Mouse (Mus musculus): ENCODE measurements around the gene Hoxa7. TPM values are rescaled to one million over a fixed set of nuclear protein-coding genes. Genes with fewer than 3 reads are reported as not detected.

Gene Hoxa7
- total and polyA plus RNA-seq, 3 experiments: 0.25 to 0.50 (median 0.31) TPM

DNA sequence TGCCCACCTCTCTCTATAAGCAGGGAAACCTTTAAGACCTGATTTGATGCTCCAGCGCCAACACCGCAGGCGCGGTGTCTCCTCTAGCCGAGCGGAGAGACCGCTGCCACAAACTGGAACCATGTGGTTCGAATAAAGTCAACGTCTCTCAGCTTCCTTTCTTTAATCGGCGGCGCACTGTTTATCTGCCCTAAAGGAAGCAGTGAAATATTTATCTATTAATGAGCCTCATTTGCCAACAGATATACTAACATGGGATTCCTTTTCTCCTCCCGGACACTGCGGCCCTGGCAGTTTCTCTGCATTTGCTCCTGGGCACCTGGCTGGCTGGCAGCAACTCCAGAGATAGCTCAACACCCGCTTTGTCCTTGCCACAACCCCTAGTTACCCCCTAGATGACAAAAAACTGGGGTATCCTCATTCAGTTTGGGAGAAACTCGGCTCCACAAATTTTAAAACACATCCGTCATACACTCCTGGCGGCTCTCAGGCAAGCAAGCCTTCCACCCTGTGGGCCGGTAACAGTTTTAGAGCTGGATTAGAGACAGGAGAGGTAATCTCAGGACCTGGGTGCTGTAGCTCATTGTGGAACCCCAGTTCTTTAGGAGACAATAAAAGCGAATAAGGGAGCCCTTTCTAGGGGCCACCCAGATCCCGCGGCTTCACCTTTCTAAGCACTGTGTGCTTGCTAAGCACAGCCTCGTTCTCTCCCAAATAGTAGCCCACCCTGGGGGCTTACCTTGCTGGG is 3.6 kb downstream of the Hoxa7 start:
- H3K27me3 ChIP-seq (ENCODE audit: control insufficient read depth, insufficient read depth, low read length): peaks cover 49% of the 10 kb centered on the region
- no peak overlapping the region for H3K9ac ChIP-seq (ENCODE audit: low read depth, low read length)
- 9% methylated on average over 23 of the region's 23 CpGs for WGBS
- no peaks in the 10 kb centered on the region for H3K79me2 ChIP-seq (replicated peaks; ENCODE audit: control insufficient read depth, insufficient read depth, low read length)
- H3K27ac ChIP-seq: no peak overlapping the region
- H3K4me3 ChIP-seq: no peak overlapping the region; the same call in 1 of the 2 replicates
- intact Hi-C loops (cut with DNase I): loop anchor here (5.0 kb wide), 1 partner anchor 34 kb away; no protein-coding TSS in a partner anchor
- DNase-seq: peak in 1 of 2 experiments; percentile 25
- H3K36me3 ChIP-seq (ENCODE audit: control insufficient read depth, insufficient read depth, low read length): no peaks in the 10 kb centered on the region
- peaks cover 1% of the 10 kb centered on the region; the same call in 1 of the 2 replicates for H3K4me1 ChIP-seq (ENCODE audit: control insufficient read depth, insufficient read depth, low read length)
- TF ChIP-seq POLR2A (IDR thresholded peaks at IDR 0.05; ENCODE audit: insufficient read depth, low read depth, low read length) (no peak), CTCF (IDR thresholded peaks at IDR 0.05) (no peak), EP300 (IDR thresholded peaks at IDR 0.05; ENCODE audit: insufficient read depth, low read depth, low read length) (no peak)

DNA sequence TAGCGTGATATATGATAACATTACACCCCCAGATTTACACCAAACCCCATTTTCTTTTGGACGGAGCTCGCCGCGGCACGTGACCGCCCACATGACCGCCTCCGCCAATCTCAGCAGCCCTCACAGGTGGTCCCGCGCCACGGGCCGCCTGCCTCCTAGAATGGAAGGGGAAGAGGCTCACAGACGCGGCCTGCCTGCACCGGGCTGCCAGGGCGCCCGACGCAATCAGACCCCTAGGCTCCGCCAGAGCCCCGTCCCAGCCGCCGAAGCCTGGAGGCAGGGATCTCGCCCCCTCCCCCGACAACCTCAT is 4.2 kb downstream of the Hoxa7 start:
- H3K27ac ChIP-seq: no peak overlapping the region
- H3K9ac ChIP-seq (ENCODE audit: low read depth, low read length): no peak overlapping the region
- H3K4me1 ChIP-seq (ENCODE audit: control insufficient read depth, insufficient read depth, low read length): peaks cover 1% of the 10 kb centered on the region
- TF ChIP-seq EP300 (IDR thresholded peaks at IDR 0.05; ENCODE audit: insufficient read depth, low read depth, low read length) (no peak), CTCF (IDR thresholded peaks at IDR 0.05) (no peak), POLR2A (IDR thresholded peaks at IDR 0.05; ENCODE audit: insufficient read depth, low read depth, low read length) (no peak)
- peak; percentile 39 to 52 for DNase-seq
- H3K4me3 ChIP-seq: peak overlapping the region; percentile 28
- peaks cover 54% of the 10 kb centered on the region for H3K27me3 ChIP-seq (ENCODE audit: control insufficient read depth, insufficient read depth, low read length)
- H3K36me3 ChIP-seq (ENCODE audit: control insufficient read depth, insufficient read depth, low read length): no peaks in the 10 kb centered on the region
- 4% methylated on average over 25 of the region's 25 CpGs for WGBS
- intact Hi-C loops (cut with DNase I): loop anchor here (5.0 kb wide), 1 partner anchor 35 kb away; no protein-coding TSS in a partner anchor
- H3K79me2 ChIP-seq (replicated peaks; ENCODE audit: control insufficient read depth, insufficient read depth, low read length): no peaks in the 10 kb centered on the region

DNA sequence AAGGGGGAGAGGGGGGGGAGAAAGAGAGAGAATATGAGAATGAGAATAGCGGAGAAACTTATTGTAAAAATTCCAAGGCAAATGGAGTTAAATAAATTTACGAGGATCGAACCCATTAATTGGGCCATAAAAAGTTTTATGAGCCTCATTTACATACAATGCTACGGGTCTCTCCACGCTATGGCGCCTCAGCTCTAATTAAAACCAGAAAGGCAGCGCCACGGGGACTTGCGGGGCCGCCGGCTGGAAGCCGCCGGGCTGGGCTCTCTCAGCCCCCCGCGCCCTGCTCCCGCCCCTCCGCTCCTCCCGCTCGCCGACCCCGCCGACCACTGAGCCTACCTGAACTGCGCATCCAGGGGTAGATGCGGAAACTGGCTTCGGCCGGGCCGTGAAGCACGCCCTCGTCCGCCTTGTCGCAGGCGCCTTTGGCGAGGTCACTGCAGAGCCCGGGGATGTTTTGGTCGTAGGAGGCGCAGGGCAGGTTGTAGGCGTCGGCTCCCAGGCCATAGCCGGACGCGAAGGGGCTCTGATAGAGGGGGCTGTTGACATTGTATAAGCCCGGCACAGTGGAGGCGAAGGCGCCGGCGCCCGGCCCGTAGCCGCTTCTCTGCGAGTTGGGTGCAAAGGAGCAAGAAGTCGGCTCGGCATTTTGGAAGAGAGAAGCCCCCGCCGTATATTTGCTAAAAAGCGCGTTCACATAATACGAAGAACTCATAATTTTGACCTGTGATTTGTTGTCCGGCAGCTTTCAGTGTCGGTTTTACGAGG is 4.8 kb downstream of the Hoxa7 start:
- intact Hi-C loops (cut with DNase I): loop anchor here (5.0 kb wide), 1 partner anchor 35 kb away; no protein-coding TSS in a partner anchor
- no peak for TF ChIP-seq POLR2A (IDR thresholded peaks at IDR 0.05; ENCODE audit: insufficient read depth, low read depth, low read length)
- TF ChIP-seq CTCF (IDR thresholded peaks at IDR 0.05): no peak
- Histone ChIP-seq H3K9ac (ENCODE audit: low read depth, low read length) (no peak overlapping the region), H3K4me3 (peak overlapping the region; percentile 28), H3K36me3 (ENCODE audit: control insufficient read depth, insufficient read depth, low read length) (no peaks in the 10 kb centered on the region), H3K79me2 (replicated peaks; ENCODE audit: control insufficient read depth, insufficient read depth, low read length) (no peaks in the 10 kb centered on the region), H3K27ac (no peak overlapping the region), H3K27me3 (ENCODE audit: control insufficient read depth, insufficient read depth, low read length) (peaks cover 54% of the 10 kb centered on the region), H3K4me1 (ENCODE audit: control insufficient read depth, insufficient read depth, low read length) (peaks cover 1% of the 10 kb centered on the region)
- WGBS: 3% methylated on average over 60 of the region's 60 CpGs
- DNase-seq: peak; percentile 19 to 47

DNA sequence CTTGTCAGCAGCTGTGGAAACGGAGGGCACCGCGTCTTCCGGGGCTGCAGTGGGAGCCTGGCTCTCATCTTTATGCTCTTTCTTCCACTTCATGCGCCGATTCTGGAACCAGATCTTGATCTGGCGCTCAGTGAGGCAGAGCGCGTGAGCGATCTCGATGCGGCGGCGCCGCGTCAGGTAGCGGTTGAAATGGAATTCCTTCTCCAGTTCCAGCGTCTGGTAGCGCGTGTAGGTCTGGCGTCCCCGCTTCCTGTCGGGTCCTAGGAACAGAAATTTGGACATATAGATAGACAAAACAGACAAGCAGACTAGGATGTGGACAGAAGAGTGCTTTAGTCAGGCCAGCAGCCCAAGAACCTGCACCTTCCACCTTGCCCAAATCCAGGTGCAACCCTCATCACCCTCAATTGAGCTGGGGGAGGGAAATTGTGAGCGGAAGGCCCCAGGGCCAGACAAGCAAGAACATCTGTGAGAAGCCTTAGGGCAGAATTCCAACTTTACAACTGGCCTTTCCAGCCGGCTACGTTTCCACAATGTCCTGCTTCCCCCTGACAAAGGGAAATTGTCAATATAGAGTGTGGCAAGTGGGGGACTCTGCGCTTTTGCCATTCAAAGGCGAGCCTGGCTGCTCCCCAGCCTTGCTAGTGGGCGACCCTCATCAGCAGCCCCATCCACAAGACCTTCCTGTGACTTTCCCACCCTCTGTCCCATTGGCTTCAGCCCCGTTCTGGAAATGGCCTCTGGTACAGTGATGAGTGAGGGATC is 5.7 kb downstream of the Hoxa7 start:
- Histone ChIP-seq H3K9ac (ENCODE audit: low read depth, low read length) (no peak overlapping the region), H3K4me1 (ENCODE audit: control insufficient read depth, insufficient read depth, low read length) (no peaks in the 10 kb centered on the region; the same call in 1 of the 2 replicates), H3K79me2 (replicated peaks; ENCODE audit: control insufficient read depth, insufficient read depth, low read length) (no peaks in the 10 kb centered on the region), H3K27ac (no peak overlapping the region), H3K27me3 (ENCODE audit: control insufficient read depth, insufficient read depth, low read length) (peaks cover 50% of the 10 kb centered on the region), H3K4me3 (no peak overlapping the region), H3K36me3 (ENCODE audit: control insufficient read depth, insufficient read depth, low read length) (no peaks in the 10 kb centered on the region)
- WGBS: 4% methylated on average over 30 of the region's 30 CpGs
- TF ChIP-seq EP300 (IDR thresholded peaks at IDR 0.05; ENCODE audit: insufficient read depth, low read depth, low read length) (no peak), POLR2A (IDR thresholded peaks at IDR 0.05; ENCODE audit: insufficient read depth, low read depth, low read length) (no peak), CTCF (IDR thresholded peaks at IDR 0.05) (no peak)
- peak; percentile 3 to 27 for DNase-seq
- intact Hi-C loops (cut with DNase I): loop anchor here (5.0 kb wide), 1 partner anchor 36 kb away; no protein-coding TSS in a partner anchor

DNA sequence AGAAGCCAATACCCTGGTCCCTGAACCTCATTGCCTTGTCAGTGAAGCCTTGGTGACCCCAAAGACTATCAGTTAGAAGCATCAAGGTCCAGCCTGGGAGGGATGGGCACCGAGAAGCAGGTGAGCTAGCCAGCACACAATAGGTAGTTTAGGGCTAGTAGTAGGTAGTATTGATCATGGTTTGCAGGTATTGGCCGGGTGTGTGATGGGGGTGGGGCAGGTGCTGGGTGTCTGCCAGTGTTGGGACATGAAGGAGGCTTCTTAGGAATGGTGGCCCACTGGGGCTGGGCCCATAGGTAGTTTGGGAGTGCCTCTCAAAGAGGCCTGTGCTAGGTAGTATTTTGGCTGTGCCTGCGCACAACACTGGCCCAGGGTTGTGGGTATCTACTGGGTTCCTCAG is 6.6 kb downstream of the Hoxa7 start:
- Histone ChIP-seq H3K36me3 (ENCODE audit: control insufficient read depth, insufficient read depth, low read length) (no peaks in the 10 kb centered on the region), H3K27me3 (ENCODE audit: control insufficient read depth, insufficient read depth, low read length) (peaks cover 49% of the 10 kb centered on the region), H3K9ac (ENCODE audit: low read depth, low read length) (no peak overlapping the region), H3K79me2 (replicated peaks; ENCODE audit: control insufficient read depth, insufficient read depth, low read length) (no peaks in the 10 kb centered on the region), H3K27ac (no peak overlapping the region), H3K4me1 (ENCODE audit: control insufficient read depth, insufficient read depth, low read length) (no peaks in the 10 kb centered on the region; the same call in 1 of the 2 replicates), H3K4me3 (no peak overlapping the region)
- TF ChIP-seq POLR2A (IDR thresholded peaks at IDR 0.05; ENCODE audit: insufficient read depth, low read depth, low read length) (no peak), EP300 (IDR thresholded peaks at IDR 0.05; ENCODE audit: insufficient read depth, low read depth, low read length) (no peak), CTCF (IDR thresholded peaks at IDR 0.05) (no peak)
- 32% methylated on average over 3 of the region's 3 CpGs for WGBS
- DNase-seq: peak in 1 of 2 experiments; percentile 2
- intact Hi-C loops (cut with DNase I): loop anchor here (5.0 kb wide), 1 partner anchor 37 kb away; no protein-coding TSS in a partner anchor
